Mouse (Mus musculus) layer of hippocampus, adult 9-10 months (tissue): ENCODE data around the gene Stat5b.

ENCODE experiments used
- DNase-seq: peaks from one replicate; pipeline ENCODE4 v3.0.0; 2022; ENCODE audit warnings: low spot score

Gene Stat5b

DNA sequence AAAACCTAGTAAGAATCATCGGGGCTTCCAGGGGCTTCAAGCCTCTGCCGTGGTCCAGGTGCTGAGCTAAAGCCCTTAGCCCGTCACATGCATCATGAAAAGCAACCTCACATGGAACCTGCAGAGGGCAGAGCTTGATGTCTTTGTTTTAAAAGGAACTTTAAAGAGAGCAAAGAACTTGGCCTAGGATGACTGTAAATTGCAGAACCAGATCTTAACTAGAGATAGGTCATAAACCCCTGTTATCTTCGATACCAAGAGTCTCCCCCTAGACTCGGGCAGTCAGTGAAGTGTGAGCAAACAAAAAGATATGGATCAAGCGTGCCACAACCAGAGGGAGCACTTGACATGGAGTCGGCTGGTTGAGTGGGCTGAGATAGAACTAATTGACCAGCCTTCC, 15.1 kb upstream of the Stat5b start:
- no peak for DNase-seq

- no peak for DNase-seq
Measured at GRCm38 (mm10) chr11:100863141-100863540, 12.6 kb upstream of the Stat5b start.

GRCm38 (mm10) chr11:100861836-100862235, 11.3 kb upstream of the Stat5b start:
- DNase-seq = no peak

DNA sequence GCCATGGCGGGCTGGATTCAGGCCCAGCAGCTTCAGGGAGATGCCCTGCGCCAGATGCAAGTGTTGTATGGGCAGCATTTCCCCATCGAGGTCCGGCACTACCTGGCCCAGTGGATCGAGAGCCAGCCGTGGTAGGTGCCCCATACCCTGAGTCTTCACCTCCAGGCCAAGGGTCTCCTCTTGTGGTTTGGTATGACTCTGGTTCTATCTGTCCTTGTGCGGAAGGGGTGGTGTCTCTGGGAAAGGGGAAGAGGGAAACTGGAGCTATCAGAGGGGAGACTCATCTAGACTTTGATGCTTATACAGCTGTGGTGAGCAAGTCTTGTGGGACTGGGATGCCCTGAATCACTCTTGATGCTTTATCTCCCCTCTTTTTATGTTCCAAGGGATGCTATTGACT, 10.8 kb upstream of the Stat5b start:
- DNase-seq = no peak

DNA sequence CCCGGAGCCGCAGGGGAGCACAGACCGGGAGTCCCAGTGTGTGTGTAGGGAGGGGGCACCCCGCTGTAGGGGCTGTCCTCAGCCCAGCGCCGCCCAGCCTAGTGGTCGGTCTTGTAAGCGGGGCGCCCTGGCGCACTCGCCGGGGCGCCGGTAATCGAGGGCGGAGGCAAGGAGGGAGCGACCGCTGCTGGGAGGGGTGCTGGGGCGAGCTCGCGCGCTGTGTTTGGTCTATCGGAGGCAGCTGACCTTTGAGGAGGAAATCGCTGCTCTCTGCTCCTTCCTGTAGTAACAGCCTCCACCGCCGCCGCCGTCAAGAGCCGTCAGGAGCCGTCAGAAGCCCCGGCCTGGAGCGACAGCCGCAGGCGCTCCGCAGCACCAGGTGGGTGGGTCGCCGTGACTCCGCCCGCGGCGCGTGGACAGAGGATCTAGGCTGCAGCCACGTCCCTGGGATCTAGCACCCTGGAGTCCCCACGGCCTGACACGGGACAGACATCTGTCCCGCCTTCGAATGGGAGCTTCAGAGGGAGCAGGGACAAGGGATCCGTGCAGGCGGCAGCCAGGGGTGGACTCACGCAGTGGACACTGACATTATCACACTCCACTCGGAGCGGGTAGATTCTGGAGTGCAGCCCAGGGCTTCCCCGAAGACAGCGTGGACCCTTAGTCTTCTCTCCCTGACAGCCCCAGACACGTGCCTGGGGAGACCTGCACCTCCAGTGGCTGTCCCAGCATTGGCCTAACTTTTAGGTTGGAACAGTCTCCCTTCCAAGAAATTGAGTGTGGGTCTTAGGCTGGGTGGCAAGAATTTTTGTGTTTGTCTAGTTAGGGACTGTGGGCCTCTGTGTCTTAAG, 9.9 kb upstream of the Stat5b start:
- DNase-seq = peak; percentile 12

DNA sequence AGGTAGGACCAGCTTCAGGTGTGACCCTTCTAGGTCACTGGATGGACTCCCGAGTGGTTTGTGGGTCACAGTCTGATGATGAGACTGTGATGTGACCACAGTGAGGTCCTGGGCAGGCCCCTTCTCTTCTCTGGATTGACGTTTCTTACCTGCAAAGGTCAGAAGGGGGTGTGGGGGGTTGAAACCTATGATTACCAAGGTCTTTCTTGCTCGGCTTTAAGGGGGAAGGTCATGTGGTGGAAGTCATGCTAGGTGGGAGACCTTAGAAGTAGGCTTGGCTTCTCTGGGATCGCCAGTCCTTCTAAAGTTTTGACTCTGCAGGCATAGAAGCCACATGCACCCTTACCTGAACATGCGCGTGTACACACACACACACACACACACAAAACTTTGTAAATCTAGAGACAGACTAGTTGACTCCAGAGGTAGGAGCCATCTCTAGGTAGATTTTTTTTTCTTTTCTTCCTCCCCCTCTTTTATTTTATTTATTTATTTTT, 9.1 kb upstream of the Stat5b start:
- no peak for DNase-seq

- DNase-seq = no peak
Measured at GRCm38 (mm10) chr11:100858935-100859578, 8.5 kb upstream of the Stat5b start, which contains the start of gene Stat5a. Stat5a (plus strand) TSS chr11:100859351.

GRCm38 (mm10) chr11:100857960-100858359, 7.4 kb upstream of the Stat5b start:
- DNase-seq = no peak

GRCm38 (mm10) chr11:100855178-100855577, 4.7 kb upstream of the Stat5b start:
- no peak for DNase-seq

DNA sequence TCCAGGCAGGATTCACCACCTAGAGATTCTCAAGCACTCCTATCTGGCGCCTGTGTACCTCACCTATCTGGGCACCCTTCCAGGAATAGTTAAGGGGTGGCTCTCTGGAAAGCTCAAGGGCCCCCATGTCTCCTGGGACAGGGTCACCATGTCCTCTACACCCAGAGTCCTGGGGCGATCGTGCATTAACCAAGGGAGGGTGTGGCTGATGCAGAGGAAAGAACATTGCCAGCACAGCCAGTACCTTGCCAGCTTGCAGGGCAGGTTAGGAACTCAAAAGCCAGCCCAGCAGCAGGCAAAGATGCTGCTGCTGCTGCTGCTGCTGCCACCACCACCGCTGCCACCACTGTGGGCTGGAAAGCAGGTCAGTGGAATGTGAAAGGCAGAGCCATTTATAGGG, 3.7 kb upstream of the Stat5b start:
- DNase-seq = no peak

DNA sequence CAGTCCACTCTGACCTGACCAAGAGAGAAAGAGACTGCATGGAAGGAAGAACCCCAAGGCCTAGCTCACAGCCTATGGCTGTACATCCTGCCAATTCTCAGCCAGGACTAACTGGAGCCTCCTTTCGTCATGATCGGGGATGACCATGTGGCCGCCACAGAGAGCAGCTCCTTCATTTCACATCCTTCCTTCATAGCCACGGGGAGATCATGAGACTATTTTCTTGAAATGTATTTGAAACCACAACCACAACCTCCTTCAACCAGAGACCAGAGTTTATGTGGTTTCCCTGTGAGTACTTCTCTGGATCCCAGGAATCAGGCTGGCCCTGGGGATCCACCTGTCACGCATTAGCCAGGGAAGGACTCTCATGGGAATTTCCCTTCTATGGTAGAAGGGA, 2.5 kb upstream of the Stat5b start:
- DNase-seq = no peak

GRCm38 (mm10) chr11:100852088-100852487, 1.6 kb upstream of the Stat5b start:
- DNase-seq = no peak

DNA sequence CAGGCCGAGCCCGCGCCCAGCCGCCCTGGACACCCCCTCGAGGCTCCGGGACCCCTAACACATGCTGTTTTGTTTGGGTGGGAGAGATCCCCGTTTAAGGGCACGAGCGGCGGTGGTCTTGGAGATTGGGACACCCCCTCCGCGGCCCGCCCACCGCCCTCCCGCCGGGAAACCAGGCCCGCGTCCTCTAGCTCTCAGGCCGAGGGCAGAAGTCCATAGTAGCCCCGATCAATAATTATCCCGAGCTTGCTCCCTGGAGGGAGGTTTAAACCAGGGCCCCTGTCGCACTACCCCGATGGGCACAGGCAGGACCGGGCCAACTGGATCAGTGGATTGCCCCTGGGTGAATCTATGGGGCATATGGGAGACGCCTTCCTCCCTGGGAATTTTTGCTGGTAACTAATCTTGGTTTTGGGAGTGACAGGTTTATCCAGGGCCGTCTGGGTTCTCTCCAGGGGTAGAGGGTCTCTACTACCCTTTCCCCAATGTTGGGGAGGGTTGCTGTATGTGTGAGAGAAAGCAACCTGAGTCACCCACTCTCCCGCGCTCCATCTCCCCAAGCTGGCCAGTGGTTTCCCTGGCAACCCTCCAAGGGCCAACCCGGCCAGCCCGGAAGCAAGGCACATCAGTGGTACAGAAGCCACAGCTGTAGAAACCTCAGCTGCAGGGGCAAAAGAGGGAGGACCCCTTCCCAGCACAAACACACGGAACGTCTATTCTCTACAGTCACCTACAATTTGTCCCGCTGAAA, 429 bp upstream of the Stat5b start:
- no peak for DNase-seq

GRCm38 (mm10) chr11:100849456-100850037, 977 bp downstream of the Stat5b start:
- DNase-seq = no peak

- DNase-seq = no peak
Measured at GRCm38 (mm10) chr11:100848789-100849379, 1.6 kb downstream of the Stat5b start.

DNA sequence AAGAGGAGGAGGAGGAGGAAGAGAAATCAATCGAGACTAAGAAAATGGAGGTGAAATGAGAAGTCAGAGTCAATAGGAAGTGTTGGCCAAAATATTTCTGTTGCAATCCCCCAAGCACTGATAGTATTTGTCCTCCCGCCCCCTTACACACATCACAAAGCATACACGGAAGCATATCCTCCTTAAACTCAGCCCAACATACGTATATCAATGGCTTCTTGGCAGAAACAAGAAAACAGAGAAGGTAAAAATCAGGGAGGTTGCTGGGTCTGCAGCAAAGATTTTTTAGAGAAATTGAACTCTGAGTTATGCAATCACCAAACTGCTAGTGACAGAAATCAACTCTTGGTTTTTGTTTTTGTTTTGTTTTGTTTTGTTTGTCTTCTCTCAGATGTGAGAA, 2.4 kb downstream of the Stat5b start:
- DNase-seq = no peak

- no peak for DNase-seq
Measured at GRCm38 (mm10) chr11:100847572-100847971, 3.0 kb downstream of the Stat5b start.

GRCm38 (mm10) chr11:100845793-100846192, 4.7 kb downstream of the Stat5b start:
- no peak for DNase-seq

DNA sequence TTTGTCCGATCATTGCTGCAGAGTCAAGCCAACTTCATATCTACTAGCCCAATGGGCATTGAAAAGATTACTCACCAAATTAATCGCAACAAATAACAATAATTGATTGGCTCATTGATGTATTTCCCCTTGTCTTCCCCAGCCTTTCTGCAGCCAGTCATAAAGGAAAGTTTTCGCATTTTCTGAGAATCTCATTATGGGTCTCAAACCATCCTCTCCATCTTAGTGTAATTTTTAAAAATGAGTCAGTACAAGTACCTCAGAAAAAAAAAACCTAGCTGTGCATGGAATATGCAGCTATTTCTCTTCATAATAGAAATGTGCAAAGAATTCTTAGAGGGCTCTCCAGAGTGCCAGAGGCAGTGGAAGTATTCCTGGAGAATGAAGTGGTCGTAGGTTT, 6.4 kb downstream of the Stat5b start:
- DNase-seq = no peak

GRCm38 (mm10) chr11:100843070-100843669, 7.4 kb downstream of the Stat5b start:
- no peak for DNase-seq

DNA sequence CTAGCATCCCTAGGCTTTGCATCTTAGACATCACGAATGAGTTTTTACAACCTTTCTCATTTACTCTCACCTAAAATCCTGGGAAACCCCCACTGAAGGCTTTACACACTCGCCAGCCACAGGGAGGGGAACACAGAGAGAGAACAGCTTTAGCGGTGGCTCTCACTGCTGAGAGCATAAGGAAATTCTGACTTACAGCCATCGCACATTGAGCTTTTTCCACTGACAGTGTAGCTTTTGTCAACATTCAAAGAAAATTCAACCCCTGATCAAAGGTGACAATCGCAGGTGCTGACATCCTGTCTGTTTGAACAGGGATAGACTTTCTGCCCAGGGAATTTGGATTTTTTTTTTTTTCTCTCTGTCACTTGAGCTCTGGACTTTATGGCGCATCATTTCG, 8.5 kb downstream of the Stat5b start:
- DNase-seq = no peak
